Mouse (Mus musculus): ENCODE results near the gene Tha1. TPM values are rescaled to one million over a fixed set of nuclear protein-coding genes. Genes with fewer than 3 reads are reported as not detected.
A peak's percentile ranks its signal among the peaks of the same experiment; 100 is the strongest.

The Tha1 gene
- total RNA-seq, 2 experiments from 2014 or later: 2.1 to 2.3 TPM

DNA sequence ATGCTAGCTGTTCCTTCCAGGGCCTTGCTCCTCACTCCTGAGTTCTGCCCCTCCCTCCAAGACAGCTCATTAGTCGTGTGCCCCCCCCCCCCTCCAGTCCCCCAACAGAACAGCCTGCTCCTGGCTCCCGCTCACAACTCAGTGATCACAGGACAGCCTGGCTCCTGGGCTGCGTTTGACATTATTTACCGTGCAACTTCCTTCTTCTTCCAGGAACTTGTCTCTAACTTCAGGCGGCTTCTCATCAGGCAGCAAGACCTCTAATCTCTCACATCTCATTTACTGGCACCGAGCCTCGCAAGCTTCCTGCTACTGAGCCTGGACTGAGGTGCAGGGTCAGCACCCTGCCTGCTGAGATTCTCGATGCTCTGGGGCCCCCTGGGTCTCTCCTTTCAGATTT is 8.5 kb upstream of the Tha1 start:
- DNase-seq (ENCODE audit: low spot score in 2 of 2): no peak

DNA sequence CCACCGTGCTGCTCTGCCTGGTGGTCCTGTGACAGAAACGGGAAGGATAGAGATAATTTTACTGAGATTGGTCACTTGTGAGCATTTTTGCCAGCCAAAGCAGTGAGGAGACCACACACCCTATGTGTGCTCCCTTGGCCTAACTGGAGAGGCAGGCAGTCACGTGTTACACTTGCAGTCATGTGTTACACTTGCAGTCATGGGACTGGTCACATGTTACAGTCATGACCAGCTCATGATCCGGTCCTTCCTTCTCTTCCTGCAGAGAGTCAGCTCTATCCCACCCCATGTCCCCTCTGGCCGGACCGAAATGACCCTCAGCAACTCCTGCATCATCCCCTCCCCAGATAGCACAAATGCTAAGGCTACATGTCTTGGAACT is 7.7 kb upstream of the Tha1 start:
- no peak for DNase-seq (ENCODE audit: low spot score in 2 of 2)

DNA sequence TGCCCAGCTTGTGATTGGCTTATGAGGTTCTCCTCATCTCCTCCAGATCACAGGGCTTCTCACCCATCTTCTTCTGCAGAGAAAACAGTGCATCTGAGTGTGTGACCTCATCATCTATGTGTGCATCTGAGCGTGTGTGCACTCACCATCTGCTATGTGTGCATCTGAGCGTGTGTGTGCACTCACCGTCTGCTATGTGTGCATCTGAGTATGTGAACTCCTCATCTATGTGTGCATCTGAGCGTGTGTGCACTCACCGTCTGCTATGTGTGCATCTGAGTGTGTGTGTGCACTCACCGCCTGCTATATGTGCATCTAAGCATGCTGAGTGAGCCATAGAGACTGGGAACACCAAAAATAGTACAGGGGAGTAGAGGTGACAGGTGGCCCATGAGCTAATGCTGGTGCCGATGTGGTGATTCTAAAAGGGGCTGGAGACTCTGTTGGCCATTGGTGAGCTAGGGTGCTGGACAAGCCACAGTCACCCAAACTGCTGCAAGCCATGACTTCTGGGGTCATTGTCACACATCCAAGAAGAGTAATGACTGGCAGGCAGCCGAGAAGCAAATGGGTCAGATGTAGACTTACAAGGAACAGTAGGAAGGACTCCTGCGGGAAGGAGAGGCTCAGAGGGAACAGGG is 7.2 kb upstream of the Tha1 start:
- no peak for DNase-seq (ENCODE audit: low spot score in 2 of 2)

DNA sequence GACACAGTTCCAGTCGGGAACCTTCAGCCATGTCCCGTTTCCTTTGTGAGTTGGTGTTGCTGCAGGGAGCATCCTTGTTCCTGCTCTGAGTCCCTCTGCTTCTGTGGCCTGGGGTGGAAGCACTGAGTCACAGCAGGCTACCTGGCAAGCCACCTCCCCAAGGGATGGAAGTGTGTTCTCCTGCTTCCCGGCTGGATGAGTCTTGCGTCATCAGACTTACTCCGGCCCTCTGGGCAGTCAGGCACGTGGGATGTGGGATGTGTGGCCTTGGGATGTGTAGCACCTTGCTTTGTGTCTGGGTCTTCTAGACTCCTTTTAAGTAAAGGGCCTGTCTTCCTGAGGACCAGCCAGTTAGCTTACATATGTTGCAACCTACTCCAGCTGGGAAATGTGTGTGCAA is 6.4 kb upstream of the Tha1 start:
- no peak for DNase-seq (ENCODE audit: low spot score in 2 of 2)

DNA sequence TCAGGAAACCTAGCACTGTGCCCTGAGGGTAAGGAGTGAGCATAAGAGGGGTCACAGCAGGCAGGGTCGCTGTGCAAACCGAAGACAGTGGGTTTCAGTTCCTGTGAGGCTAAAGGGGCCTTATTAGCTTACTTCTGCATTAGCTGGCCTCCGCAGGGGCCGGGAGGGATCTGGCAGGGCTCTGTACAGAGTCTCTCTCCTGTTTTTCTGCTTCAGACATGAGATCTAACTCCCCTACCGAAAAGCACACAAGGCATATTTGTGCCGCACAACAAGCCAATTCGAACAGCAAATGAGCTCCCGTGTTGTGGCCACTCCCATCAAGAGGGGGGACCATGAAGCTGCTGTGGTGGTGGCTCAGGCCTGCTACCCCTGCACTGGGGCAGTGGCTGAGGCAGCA is 5.6 kb upstream of the Tha1 start:
- DNase-seq (ENCODE audit: low spot score in 2 of 2): peak in 1 of 2 experiments; percentile 44

DNA sequence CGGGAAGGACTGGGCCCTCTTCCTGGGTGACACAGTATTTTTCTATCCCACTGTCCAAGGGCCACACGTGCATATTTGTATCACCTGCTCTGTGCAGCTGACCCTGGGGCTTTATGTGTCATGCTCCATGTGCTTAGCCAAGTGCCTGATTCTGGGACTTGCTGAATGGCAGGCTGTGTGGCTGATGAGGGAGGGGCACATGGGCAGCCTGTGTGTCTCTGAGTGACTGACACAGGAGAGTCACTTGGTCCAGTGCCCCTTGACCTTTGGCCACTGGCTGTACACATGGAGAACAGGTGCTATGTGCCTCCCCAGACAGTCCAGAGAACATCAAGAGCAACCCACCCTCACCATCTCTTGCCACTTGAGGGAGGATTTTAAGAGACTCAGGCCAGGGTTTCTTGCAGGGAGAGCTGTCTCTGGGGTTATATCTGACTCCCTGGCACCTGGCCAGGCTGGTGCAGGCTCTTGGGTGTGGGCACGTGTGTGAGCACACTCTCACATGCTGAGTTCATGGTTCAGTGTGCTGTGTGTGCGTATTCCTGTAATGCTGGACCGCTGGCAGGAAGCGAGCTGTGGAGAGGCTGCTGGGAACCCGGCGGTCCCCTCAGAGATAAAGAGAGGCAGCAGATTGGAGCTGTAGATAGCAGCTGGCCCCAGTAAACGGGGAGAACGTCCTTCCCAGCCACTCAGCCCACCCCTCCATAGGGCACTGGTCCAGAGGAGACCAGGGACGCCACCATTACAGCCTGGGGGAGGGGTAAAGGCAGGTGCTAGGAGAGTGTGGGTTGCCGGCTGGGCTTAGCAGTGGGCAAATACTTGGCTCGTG is 4.8 kb upstream of the Tha1 start:
- DNase-seq (ENCODE audit: low spot score in 2 of 2): peak; percentile 59 to 63

DNA sequence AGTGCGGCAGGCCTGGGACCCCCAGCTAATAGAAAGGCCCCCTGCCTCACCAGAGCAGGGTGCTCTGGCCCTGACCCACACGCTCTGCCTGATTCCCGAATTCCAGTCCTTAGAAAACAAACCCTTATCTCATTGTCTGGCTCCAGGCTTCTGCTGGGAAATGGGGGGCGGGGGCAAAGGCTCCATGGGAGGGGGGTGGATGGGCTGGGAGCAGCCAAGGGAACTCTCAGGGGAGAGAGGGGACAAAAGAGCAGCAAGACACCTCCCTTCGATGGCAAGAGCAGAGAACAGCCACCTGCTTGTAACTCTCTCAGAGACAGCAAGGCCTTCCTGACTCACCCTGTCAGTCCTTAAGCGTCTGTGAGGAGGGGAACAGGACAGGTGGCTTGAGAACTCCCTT is 2.4 kb upstream of the Tha1 start:
- DNase-seq (ENCODE audit: low spot score in 2 of 2): no peak

DNA sequence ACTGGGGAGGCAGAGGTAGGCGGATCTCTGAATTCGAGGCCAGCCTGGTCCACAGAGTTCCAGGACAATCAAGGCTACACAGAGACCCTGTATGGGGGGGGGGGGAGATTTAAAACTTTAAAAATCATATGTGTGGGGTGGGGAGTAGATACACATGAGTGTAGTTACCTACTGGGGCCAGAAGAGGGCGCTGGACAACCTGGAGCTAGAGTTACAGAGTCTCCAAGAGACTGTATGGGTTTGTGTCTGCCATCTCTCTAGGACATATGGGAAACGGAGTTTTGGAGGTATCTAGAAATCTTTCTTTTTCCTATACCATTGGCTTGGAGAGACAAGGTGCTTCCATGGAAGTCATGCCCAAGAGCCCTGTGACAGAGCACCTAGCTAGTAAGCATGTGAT is 1.1 kb upstream of the Tha1 start:
- DNase-seq (ENCODE audit: low spot score in 2 of 2): no peak

DNA sequence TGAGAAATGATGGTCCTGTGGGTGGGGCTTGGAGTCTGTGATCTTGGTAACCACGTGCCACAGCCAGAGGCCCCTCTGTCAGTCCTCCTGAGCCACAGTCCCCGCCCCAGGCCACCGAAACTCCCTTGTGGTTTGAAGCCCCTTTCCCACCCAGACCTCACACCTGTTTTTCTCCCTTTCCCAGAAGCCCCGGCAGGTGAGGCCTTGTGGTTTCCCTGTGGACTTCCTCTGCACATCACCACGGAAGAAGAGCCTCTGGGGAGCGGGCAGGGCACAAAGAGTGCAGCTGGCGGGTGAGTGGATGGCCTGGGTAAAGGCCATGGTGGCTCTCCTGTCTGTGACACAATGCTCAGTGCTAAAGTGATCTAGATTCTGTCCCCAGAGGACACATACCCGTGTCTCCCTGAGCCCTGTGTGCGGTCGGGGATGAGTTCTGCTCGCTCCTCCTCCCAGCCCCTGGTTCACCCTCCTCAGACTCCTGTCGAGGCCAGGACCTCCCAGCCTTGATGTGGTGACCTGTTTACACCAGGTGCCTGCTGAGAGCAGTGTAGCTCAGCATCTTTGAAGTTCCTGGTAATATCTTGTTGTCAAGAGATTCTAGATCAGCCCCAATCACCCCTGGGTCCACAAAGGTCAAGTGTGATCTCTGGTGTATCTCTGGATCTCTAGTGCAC is 1.2 kb downstream of the Tha1 start:
- no peak for DNase-seq (ENCODE audit: low spot score in 2 of 2)

DNA sequence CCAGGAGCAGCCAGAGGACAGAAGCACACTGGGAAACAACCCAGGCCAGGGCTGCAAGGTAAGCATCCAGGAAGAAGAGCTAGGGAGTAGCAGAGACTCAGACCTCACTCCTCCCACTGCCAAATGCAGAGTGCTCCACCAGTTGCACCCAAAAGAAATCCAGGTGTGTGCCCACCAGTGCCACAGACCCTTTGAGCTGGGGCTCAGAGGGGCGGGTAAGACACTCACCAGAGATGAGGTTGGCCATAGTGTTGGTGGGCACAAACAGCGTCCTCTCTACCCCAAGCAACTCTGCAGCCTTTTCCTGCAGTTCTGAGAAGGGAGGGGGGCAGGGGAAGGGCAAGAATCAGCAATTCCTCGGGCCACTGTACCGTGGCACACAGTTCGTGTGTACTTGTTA is 1.9 kb downstream of the Tha1 start:
- no peak for DNase-seq (ENCODE audit: low spot score in 2 of 2)

DNA sequence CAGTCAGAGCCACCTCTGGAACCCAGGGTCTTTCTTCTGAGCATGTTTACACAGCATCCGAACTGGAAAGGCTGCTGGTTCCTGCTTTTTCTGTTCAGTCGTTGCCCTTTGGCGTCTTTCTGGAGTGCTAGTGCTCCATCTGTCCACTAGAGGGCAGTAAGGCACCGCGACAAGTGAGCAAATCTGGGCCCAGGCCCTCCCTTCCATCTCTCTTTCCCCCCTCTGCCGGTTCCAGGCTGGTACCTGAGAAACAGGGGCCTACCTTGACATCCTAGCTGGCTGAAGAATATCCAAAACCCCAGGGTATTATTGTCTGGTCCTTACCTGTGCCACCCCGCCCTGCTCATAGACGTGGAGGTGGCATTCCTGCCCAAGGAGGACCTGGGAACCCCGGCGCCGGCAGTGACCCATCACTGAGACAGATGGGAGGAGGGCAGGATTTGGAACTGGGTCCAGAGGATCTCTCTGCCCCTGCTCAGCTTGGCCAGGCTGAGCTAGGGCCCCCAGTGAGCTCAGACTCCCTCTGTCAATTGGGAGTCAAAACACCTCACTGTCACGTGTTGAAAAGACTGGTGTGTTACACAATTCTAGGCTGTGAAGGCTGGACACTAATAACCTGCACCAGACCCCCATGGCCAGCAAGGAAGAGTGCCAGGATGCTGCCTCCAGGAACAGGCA is 2.5 kb downstream of the Tha1 start:
- DNase-seq (ENCODE audit: low spot score in 2 of 2): peak; percentile 82 to 86

DNA sequence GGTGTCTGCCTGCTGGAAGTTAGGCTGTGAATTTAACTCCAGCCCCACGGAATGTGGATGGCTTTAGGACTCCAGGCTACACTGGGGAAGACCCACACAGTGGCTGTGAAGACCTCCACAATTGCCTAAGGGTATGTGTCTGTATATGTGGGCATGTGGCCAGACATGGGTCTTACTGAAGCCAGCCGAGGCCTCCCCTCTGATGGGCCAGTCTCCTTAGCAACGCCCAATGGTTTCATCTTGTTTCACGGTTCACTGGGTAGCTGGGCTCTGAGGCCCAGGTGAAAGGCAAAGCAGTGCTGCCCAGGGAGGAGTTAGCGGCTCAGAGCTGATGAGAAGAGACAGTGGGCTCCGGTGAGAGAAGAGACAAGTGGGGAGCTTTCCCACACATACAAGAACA is 7.3 kb downstream of the Tha1 start:
- DNase-seq (ENCODE audit: low spot score in 2 of 2): no peak

DNA sequence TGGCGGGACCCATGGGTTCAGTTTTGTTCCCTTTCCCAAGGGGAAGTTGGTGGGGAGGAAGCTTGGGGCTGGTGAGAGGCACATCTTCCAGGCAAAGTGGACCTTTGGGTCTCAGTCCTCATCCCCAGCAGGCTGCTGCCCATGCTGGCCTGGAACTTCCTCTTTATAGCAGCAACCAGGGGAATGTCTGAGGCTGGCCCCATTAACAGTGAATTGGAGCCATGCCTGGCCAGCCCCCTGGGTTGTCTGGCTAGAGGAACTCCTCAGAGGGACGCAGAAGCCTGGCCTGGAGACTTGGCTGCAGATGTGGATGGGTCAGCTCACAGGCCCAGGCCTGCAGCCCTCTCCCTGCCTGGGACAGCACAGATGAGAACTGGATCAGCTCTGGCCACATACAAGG is 8.5 kb downstream of the Tha1 start:
- DNase-seq (ENCODE audit: low spot score in 2 of 2): no peak

DNA sequence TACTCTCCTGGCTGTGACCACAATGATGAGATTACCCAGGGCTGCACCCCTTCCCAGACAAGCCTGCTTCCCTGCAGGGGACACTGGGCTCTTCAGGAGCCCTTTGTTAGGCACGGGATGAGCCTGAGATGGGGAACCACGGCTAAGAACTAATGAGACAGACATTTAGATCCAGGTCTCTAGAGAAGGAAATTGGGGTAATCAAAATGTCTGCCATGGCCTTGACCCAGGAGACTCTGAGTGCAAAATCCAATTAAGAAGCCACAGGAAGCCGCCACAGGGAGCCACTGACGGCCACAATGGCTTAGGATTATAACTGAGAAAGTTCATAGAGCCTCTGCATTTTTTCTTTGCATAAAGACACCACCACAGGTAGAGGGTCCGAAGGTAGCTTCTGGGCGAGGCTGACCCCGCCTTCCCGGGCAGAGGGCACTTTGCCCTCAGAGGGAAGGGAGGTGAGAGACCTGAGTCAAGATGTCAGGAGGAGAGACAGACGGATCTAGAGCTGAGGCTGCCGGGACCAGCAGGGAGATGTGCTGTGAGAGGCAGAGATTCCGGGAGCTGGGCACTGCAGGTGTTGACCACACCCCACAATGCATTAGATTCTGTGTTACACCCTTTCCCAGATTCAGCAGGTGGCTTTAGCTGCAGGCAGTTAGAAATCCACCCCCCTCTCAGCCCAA is 10.0 kb downstream of the Tha1 start:
- DNase-seq (ENCODE audit: low spot score in 2 of 2): no peak

DNA sequence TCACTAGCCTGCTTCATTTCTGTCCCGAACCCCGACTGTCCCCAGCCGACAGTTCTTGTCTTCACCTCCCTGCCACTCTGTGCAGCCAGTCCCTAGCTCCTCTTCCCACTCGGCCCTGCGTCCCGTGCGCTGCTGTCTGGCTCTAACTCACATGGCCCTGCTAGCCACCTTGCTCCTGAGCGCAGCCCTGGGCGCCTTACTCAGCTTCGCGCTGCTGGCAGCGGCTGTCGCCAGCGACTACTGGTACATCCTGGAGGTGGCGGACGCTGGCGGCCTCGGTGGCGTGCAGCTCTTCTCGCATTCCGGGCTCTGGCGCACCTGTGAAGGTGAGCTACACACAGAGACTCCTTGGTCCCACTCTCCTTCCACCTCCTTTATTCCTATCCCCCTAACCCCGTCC is 12.7 kb downstream of the Tha1 start, which contains the start of gene Tmem235:
Gene Tmem235 (plus strand): TSS at position 152 of the 400 bp plus-strand sequence.
- no peak for DNase-seq (ENCODE audit: low spot score in 2 of 2)

DNA sequence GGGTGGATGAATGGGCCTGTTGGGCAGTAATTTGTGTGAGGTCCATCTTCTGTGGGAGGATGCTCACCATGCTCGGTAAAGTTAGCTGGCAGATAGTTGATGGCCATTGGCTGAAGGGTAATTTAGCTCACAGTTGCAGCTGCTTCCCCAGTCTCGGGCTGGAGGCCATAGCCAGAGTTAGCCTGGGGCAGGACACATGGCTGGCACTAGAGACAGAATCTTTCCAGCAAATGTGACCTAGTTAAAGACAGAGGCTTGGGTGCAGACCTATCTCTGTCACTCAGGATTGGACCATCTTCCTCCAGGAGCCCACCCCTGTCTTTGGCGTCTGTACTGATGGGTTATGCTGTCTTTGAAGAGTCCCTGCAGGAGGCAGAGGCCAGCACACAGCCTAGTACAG is 14.9 kb downstream of the Tha1 start:
- DNase-seq (ENCODE audit: low spot score in 2 of 2): no peak

DNA sequence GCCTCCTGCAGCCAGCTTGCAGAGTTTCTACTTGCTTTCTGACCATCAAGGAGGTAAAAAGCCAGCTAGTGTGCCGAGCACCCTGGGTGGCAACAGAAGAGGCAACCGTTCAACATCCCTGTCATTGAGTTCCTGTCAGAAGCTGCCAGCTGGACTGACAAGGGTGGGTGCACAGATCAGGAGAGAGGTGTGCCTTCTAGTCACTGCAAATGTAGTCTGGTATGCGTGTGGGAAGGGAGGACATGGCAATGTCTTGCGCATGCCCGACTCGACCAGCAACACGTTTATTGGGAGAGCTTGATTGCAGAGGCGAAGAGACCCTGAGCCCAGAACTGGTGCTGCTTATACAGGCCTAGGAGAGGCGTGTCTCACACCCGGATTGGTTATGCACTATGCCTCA is 15.8 kb downstream of the Tha1 start:
- no peak for DNase-seq (ENCODE audit: low spot score in 2 of 2)

DNA sequence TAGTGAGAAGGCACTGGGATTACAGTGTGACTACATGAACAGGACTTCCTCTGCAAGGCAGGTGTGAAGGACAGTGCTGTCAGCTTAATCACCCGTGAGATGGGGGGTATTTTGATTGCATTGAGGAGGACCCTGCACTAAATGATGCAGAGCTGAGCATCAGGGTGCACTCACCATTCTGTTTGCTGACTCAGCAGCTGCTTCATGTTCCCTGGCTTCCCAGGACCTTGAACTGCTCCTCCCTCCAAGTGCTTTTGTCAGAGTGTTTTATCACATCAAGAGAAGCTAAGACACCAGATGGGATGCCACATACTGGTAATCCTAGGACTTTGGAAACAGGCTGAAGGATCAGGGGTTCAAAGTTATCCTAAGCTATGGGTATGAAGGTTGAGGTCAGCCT is 17.3 kb downstream of the Tha1 start:
- DNase-seq (ENCODE audit: low spot score in 2 of 2): no peak

DNA sequence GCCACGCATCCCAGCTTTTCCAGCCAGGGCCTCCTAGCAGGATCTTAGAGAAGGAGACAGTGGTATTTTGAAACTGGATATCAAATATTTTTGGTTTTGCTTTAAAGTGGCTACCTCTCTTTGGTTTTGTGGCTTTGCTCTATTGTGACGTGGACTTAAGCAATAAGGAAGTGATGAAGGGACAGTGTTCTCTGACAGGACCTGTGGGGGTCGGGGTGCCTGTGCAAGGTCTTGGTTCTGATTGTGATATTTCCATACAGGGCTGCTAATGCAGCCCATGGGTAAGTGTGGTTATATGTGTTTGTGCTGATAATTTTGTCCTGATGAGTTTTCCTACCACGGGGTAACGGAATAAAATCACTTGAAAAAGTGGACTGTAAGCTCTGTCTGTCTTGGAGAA is 17.9 kb downstream of the Tha1 start:
- no peak for DNase-seq (ENCODE audit: low spot score in 2 of 2)

DNA sequence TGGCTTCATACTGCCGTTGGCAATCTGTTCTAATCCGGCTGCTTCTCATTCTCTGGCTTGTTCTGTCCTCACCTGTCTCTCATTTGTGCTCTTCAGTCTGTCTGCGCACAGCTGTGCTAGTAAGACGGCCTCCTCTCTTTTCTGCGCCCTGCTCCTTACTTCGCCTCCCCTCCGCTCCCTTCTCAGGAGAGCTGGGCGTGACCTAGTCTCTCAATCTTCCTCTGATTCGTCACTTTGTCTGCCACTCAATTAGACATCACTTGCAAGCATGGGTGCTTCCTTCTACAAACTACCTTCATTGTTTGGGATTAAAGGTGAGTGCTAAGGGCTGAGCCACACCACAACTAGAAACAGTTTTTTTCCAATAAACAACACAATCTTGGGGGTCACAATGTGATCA is 19.0 kb downstream of the Tha1 start:
- DNase-seq (ENCODE audit: low spot score in 2 of 2): no peak

DNA sequence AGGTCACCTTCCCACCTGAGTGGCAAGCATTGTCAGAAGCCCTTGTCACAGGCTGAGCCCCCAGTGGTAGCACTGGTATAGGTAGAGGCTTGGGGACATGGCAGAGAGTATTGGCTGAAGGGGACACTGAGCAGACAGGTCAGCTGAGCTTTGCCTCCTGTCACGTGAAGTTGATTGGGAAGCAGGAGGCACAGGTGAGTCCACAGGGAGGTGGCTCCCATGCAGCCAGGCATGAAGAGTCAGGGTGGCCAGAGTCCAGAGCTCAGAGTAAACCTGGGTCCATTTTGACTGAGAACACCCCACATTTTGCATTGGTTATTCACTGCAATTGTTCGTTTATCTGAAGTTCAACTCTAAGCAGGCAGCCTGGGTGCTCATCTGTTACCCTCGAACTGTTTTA is 20.4 kb downstream of the Tha1 start:
- DNase-seq (ENCODE audit: low spot score in 2 of 2): no peak

All from layer of hippocampus, postnatal 10 days (tissue).